Mouse (Mus musculus): Measurements from ENCODE around the gene Arrdc1. TPM values are rescaled to one million over a fixed set of nuclear protein-coding genes. Genes with fewer than 3 reads are reported as not detected.
"Not testable (repeated sequence)": the region's sequence is repeated elsewhere in the genome, so short reads cannot be mapped to it uniquely, and the experiment has no call there.

The Arrdc1 gene
- polyA plus RNA-seq, 1 experiment: 4.8 TPM

GRCm38 (mm10) chr2:24950189-24950535 lies 15.1 kb upstream of the Arrdc1 start:
- H3K4me3 ChIP-seq: peak overlapping the region; percentile 33
- H3ac ChIP-seq (ENCODE audit: control insufficient read depth, insufficient read length): peak overlapping the region; percentile 73
- H3K36me3 ChIP-seq (ENCODE audit: control insufficient read depth, insufficient read depth): peaks cover 6% of the 10 kb centered on the region
- TF ChIP-seq MAX (IDR thresholded peaks at IDR 0.05; ENCODE audit: low read depth) (no peak), MYOD1 (IDR thresholded peaks at IDR 0.05; ENCODE audit: control insufficient read depth in 1 of 3, insufficient read length in 2 of 3, low read depth in 2 of 3) (peak in 1 of 3 experiments; percentile 31)
- peak overlapping the region; percentile 96 for H3K4me2 ChIP-seq (ENCODE audit: low read depth)
- H3K79me2 ChIP-seq (ENCODE audit: control insufficient read depth, insufficient read depth): peaks cover 11% of the 10 kb centered on the region
- H3K27me3 ChIP-seq (ENCODE audit: control insufficient read depth, insufficient read depth, insufficient read length): peaks cover 14% of the 10 kb centered on the region

DNA sequence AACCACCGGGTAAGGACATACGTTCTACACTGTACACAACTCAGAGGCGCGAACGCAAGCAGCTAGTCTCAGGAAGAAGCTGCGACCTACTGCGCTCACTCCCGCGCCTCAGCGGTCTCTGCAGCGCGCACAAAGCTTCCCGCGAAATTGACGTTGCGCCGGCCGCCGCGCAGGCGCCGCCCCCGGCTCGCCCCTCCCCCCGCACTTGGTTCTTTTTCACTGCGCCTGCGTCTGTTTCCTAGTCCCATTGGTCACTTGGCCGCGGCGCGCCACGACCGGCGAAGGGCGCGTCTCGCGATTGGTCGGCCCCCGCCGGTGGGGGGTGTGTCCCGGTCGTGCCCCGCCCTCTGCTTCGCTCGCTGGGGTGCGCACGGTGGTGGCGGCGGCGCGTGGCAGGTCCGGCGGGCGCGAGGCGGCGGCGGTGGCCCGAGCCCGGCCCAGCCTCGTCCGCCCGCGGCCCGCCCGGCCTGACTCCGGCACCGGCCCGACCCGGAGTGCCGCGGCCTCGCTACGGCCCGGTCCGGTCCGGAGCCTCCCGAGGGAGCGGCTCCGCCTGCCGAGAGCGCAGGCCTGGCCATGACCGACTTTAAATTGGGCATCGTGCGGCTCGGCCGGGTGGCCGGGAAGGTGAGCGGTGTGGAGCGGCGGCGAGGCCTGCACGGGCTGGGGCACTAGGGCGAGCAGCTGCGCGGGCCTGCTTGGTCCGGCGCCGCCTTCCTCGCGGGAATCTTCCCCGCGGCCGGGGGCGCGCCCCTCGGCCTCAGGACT lies 14.6 kb upstream of the Arrdc1 start, which contains the start of gene Zmynd19:
Gene Zmynd19 (plus strand): TSS at position 372 of the 768 bp plus-strand sequence.
- Histone ChIP-seq H3K4me2 (ENCODE audit: low read depth) (peak within 1 kb of the TSS; percentile 96), H3K79me2 (ENCODE audit: control insufficient read depth, insufficient read depth) (peaks cover 11% of the 10 kb centered on the region), H3K27me3 (ENCODE audit: control insufficient read depth, insufficient read depth, insufficient read length) (peaks cover 14% of the 10 kb centered on the region), H3K36me3 (ENCODE audit: control insufficient read depth, insufficient read depth) (peaks cover 6% of the 10 kb centered on the region), H3K4me3 (peak within 1 kb of the TSS; percentile 33), H3ac (ENCODE audit: control insufficient read depth, insufficient read length) (peak within 1 kb of the TSS; percentile 73)
- TF ChIP-seq CEBPB (IDR thresholded peaks at IDR 0.05; ENCODE audit: insufficient read depth, poor library complexity, severe bottlenecking): no peak
- TF ChIP-seq SRF (IDR thresholded peaks at IDR 0.05; ENCODE audit: control insufficient read depth, insufficient read length, low read depth): peak; percentile 9
- peak; percentile 65 for TF ChIP-seq E2F4 (IDR thresholded peaks at IDR 0.05; ENCODE audit: insufficient read depth)
- TF ChIP-seq MAX (IDR thresholded peaks at IDR 0.05; ENCODE audit: low read depth): no peak
- peak; percentile 91 for TF ChIP-seq POLR2A (IDR thresholded peaks at IDR 0.05; ENCODE audit: insufficient read length, low read depth)
- peak; percentile 76 for TF ChIP-seq POLR2AphosphoS2 (IDR thresholded peaks at IDR 0.05; ENCODE audit: insufficient read length, low read depth)
- TF ChIP-seq MYOG (IDR thresholded peaks at IDR 0.05; ENCODE audit: control insufficient read depth in 1 of 3, insufficient read depth in 1 of 3, insufficient read length in 2 of 3, low read depth in 2 of 3): peak in 1 of 3 experiments; percentile 11

DNA sequence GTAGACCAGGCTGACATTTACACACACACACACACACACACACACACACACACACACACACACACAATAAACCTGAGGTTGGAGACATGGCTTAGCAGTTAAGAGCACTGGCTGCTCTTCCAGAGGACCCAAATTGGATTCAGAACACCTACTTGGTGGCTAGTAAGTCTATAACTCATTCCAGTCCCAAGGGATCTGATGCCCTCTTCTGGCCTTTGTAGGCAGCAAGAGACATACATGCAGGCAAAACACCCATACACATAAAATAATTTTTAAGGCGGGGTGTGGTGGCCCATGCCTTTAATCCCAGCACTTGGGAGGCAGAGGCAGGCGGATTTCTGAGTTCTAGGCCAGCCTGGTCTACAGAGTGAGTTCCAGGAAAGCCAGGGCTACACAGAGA lies 9.3 kb upstream of the Arrdc1 start:
- not testable (repeated sequence) for H3K4me3 ChIP-seq; H3K36me3 ChIP-seq (ENCODE audit: control insufficient read depth, insufficient read depth); H3K4me2 ChIP-seq (ENCODE audit: low read depth)

GRCm38 (mm10) chr2:24942092-24942491 lies 7.0 kb upstream of the Arrdc1 start:
- Histone ChIP-seq H3K79me2 (ENCODE audit: control insufficient read depth, insufficient read depth) (no peaks in the 10 kb centered on the region), H3ac (ENCODE audit: control insufficient read depth, insufficient read length) (no peak overlapping the region), H3K4me3 (no peak overlapping the region), H3K27me3 (ENCODE audit: control insufficient read depth, insufficient read depth, insufficient read length) (peaks cover 22% of the 10 kb centered on the region), H3K36me3 (ENCODE audit: control insufficient read depth, insufficient read depth) (no peaks in the 10 kb centered on the region), H3K4me2 (ENCODE audit: low read depth) (no peak overlapping the region)
- TF ChIP-seq SRF (IDR thresholded peaks at IDR 0.05; ENCODE audit: control insufficient read depth, insufficient read length, low read depth) (no peak), REST (IDR thresholded peaks at IDR 0.05; ENCODE audit: insufficient read depth, insufficient read length) (no peak), CEBPB (IDR thresholded peaks at IDR 0.05; ENCODE audit: insufficient read depth, poor library complexity, severe bottlenecking) (no peak), MYOD1 (IDR thresholded peaks at IDR 0.05; ENCODE audit: control insufficient read depth in 1 of 3, insufficient read length in 2 of 3, low read depth in 2 of 3) (no peak), POLR2AphosphoS2 (IDR thresholded peaks at IDR 0.05; ENCODE audit: insufficient read length, low read depth) (no peak), MYOG (IDR thresholded peaks at IDR 0.05; ENCODE audit: control insufficient read depth in 1 of 3, insufficient read depth in 1 of 3, insufficient read length in 2 of 3, low read depth in 2 of 3) (no peak), USF1 (IDR thresholded peaks at IDR 0.05; ENCODE audit: low read depth) (no peak), TCF12 (IDR thresholded peaks at IDR 0.05; ENCODE audit: insufficient read depth, poor library complexity, severe bottlenecking) (no peak), MAX (IDR thresholded peaks at IDR 0.05; ENCODE audit: low read depth) (no peak), TCF3 (IDR thresholded peaks at IDR 0.05; ENCODE audit: insufficient read length, low read depth) (no peak), E2F4 (IDR thresholded peaks at IDR 0.05; ENCODE audit: insufficient read depth) (no peak), POLR2A (IDR thresholded peaks at IDR 0.05; ENCODE audit: insufficient read length, low read depth) (no peak)

More for the DNA sequence above, 9.3 kb upstream of the Arrdc1 start:
- H3K27me3 ChIP-seq (ENCODE audit: control insufficient read depth, insufficient read depth, insufficient read length): peaks cover 24% of the 10 kb centered on the region
- H3K79me2 ChIP-seq (ENCODE audit: control insufficient read depth, insufficient read depth); H3ac ChIP-seq (ENCODE audit: control insufficient read depth, insufficient read length): not testable (repeated sequence)

GRCm38 (mm10) chr2:24934441-24934963 lies 550 bp downstream of the Arrdc1 start:
- peak overlapping the region; percentile 15 for H3ac ChIP-seq (ENCODE audit: control insufficient read depth, insufficient read length)
- H3K27me3 ChIP-seq (ENCODE audit: control insufficient read depth, insufficient read depth, insufficient read length): peaks cover 6% of the 10 kb centered on the region
- H3K36me3 ChIP-seq (ENCODE audit: control insufficient read depth, insufficient read depth): no peaks in the 10 kb centered on the region
- peak overlapping the region; percentile 26 for H3K4me3 ChIP-seq
- peak overlapping the region; percentile 91 for H3K4me2 ChIP-seq (ENCODE audit: low read depth)
- H3K79me2 ChIP-seq (ENCODE audit: control insufficient read depth, insufficient read depth): no peaks in the 10 kb centered on the region
- TF ChIP-seq MAX (IDR thresholded peaks at IDR 0.05; ENCODE audit: low read depth): no peak
